Mouse (Mus musculus) forebrain, postnatal 0 days (tissue): ENCODE data around the gene Vti1a. TPM values are rescaled to one million over a fixed set of nuclear protein-coding genes. Genes with fewer than 3 reads are reported as not detected.
A peak's percentile ranks its signal among the peaks of the same experiment; 100 is the strongest.

Source experiments
- ATAC-seq: fragments of 200-750 bp; cut with Nextera tagmentation; 2 replicates; pipeline ENCODE4 v1.8.0; 2017; ENCODE audit warnings: mild to moderate bottlenecking, moderate library complexity
- DNase-seq: peaks from one replicate; pipeline ENCODE4 v3.0.0-alpha.2; 2015
- H3K27ac ChIP-seq: fragments of 300-500 bp; sonication (generic); 2 replicates; pipeline ENCODE4 v1.5.1; 2014; ENCODE audit warnings: low read depth, mild to moderate bottlenecking, antibody characterized with exemption, low read length, moderate library complexity, mixed read lengths
- H3K27me3 ChIP-seq: fragments of 300-500 bp; sonication (generic); 2 replicates; pipeline ENCODE4 v1.6.1; 2014; ENCODE audit warnings: mild to moderate bottlenecking, low read length, mixed read lengths; ENCODE audit not compliant: insufficient read depth
- H3K36me3 ChIP-seq: fragments of 300-500 bp; sonication (generic); 2 replicates; pipeline ENCODE4 v1.6.1; 2014; ENCODE audit warnings: mild to moderate bottlenecking, moderate library complexity; ENCODE audit not compliant: insufficient read depth
- H3K4me1 ChIP-seq: fragments of 300-500 bp; sonication (generic); 2 replicates; pipeline ENCODE4 v1.6.1; 2014; ENCODE audit warnings: antibody characterized with exemption; ENCODE audit not compliant: insufficient read depth
- H3K4me2 ChIP-seq: fragments of 300-500 bp; sonication (generic); 2 replicates; pipeline ENCODE4 v1.6.1; 2014; ENCODE audit warnings: low read depth, mild to moderate bottlenecking, moderate library complexity
- H3K4me3 ChIP-seq: fragments of 300-500 bp; sonication (generic); 2 replicates; pipeline ENCODE4 v1.5.1; 2014; ENCODE audit warnings: low read depth, low read length, mixed read lengths
- H3K9ac ChIP-seq: fragments of 300-500 bp; sonication (generic); 2 replicates; pipeline ENCODE4 v1.6.1; 2014; ENCODE audit warnings: mild to moderate bottlenecking
- H3K9me3 ChIP-seq: fragments of 300-500 bp; sonication (generic); 2 replicates; pipeline ENCODE4 v1.6.1; 2016; ENCODE audit warnings: low read length
- CTCF ChIP-seq: sonication (generic); IDR thresholded peaks from 2 replicates; pipeline ENCODE4 v1.5.1; 2016; ENCODE audit warnings: antibody characterized with exemption, control low read depth, low read depth
- WGBS: fragments of 180-500 bp; shearing (Covaris S2); extraction: QIAGEN DNeasy Blood & Tissue Kit; methylation state at CpG from one replicate; pipeline ENCODE4 v1.1.7; 2014; 5-methylcytosine and 5-hydroxymethylcytosine counted together
- polyA plus RNA-seq: library from polyadenylated mRNA; unstranded; fragments of >200 nt; fragmentation: Nextera tagmentation; extraction: Ambion mirVana; gene quantifications from 2 replicates; pipeline ENCODE4 v1.2.1, GENCODE M21; 2015
- total RNA-seq: library from RNA; depleted of rRNA; stranded (reverse); fragments of >200 nt; gene quantifications from 2 replicates; pipeline ENCODE4 v1.2.3, GENCODE M21; 2014

Vti1a gene
- total and polyA plus RNA-seq, 2 experiments from 2014 or later: 27.5 to 43.7 TPM

DNA sequence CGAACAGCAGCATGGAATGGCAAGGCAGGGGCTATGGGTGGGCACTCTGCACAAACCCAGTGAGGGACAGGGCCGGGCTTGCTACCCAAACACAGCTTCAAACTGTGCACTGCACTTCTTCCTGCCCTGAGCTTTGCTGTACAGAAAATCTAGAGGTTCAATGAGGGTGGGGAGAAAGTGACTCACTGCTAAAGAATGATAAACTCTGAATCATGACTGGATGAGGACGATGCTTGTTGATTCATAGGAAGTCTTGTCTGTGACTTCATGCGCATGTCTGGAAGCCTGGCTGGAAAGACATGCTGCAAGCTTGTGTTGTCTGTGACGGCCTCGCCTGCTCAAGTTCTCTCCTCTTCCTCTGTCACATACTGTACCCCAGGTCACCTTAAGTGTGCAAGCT, 226.4 kb downstream of the Vti1a start:
- WGBS: 85% methylated on average over 6 of the region's 6 CpGs

DNA sequence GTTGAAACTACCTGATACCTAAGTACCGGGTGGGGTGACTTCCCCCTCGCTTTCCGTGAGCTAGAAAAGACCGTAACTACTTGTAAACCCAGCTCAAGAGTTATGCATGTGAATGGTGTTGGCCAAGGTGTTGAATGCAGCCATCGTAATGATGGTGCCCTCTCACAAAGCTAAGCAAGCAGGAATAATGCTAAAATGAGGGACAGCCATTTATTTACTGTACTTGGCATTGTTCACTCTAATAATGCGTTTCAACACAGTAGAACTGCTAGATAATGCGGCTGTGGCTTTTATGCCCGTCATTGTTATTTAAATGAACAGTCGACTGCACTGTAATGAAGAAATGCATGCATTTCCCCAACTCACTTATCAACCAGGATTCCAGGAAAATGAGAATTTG, 227.1 kb downstream of the Vti1a start:
- no peaks in the 10 kb centered on the region for H3K4me1 ChIP-seq
- TF ChIP-seq CTCF: no peak
- WGBS: 30% methylated on average over 9 of the region's 9 CpGs
- H3K4me2 ChIP-seq: no peak overlapping the region
- no peaks in the 10 kb centered on the region for H3K36me3 ChIP-seq
- H3K9ac ChIP-seq: no peak overlapping the region
- no peak overlapping the region for H3K27ac ChIP-seq
- no peak for DNase-seq
- peak; percentile 54; the same call in 1 of the 2 replicates for ATAC-seq
- H3K27me3 ChIP-seq: no peaks in the 10 kb centered on the region
- H3K9me3 ChIP-seq: no peaks in the 10 kb centered on the region
- no peak overlapping the region for H3K4me3 ChIP-seq

More for the DNA sequence above, 226.4 kb downstream of the Vti1a start:
- Histone ChIP-seq H3K27ac (no peak overlapping the region), H3K27me3 (no peaks in the 10 kb centered on the region), H3K9me3 (no peaks in the 10 kb centered on the region), H3K9ac (no peak overlapping the region), H3K4me3 (no peak overlapping the region), H3K36me3 (no peaks in the 10 kb centered on the region), H3K4me1 (no peaks in the 10 kb centered on the region), H3K4me2 (no peak overlapping the region)
- no peak for TF ChIP-seq CTCF
- DNase-seq: no peak
- ATAC-seq: no peak

DNA sequence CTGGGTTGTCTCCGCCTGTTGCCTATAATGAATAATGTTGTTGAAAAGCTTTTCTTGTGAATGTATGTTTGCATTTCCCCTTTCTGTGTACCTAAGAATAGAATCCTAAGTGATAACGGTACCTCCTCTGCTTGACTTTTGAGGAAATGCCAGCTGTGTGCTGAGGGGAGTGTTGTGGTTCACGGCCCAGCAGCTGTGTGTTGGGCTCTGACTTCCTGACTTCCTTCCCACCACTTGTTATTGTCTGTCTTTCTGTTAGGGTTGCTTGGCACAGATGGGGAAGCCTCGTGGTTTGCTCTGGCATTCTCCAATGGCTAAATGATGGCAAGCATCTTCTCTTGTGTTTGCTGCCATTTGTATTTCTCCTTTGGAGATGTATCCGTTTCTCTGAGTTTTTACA, 228.4 kb downstream of the Vti1a start:
- H3K36me3 ChIP-seq: no peaks in the 10 kb centered on the region
- DNase-seq (no peak), ATAC-seq (no peak)
- H3K27ac ChIP-seq: no peak overlapping the region
- no peaks in the 10 kb centered on the region for H3K27me3 ChIP-seq
- no peak for TF ChIP-seq CTCF
- no peaks in the 10 kb centered on the region for H3K9me3 ChIP-seq
- H3K4me2 ChIP-seq: no peak overlapping the region
- no peaks in the 10 kb centered on the region for H3K4me1 ChIP-seq
- no peak overlapping the region for H3K9ac ChIP-seq
- WGBS: 74% methylated on average over 5 of the region's 5 CpGs
- H3K4me3 ChIP-seq: no peak overlapping the region

DNA sequence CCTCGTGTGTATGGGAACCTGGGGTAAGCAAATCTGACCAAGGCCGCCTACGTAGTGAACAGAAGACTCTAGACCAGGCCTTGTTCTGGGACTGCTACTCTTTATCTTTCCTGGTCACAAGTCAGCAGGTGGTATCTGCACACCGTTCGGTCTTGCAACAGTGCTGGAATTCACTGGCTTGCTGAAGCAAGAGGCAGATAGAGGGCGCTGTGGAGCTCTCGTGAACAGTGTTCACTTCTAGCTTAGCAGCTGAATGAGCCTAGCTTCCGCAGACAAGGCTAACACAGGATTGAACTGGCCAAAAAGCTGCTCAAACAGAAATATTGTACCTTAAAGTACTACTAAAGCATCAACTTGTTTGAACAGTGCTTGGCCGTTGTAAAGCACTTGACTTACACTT, 229.4 kb downstream of the Vti1a start:
- Histone ChIP-seq H3K36me3 (no peaks in the 10 kb centered on the region), H3K9me3 (no peaks in the 10 kb centered on the region), H3K27ac (no peak overlapping the region), H3K27me3 (no peaks in the 10 kb centered on the region), H3K4me2 (no peak overlapping the region), H3K4me1 (no peaks in the 10 kb centered on the region), H3K4me3 (no peak overlapping the region), H3K9ac (no peak overlapping the region)
- peak; percentile 87 for TF ChIP-seq CTCF
- ATAC-seq: peak; percentile 74; the same call in 1 of the 2 replicates
- WGBS: 26% methylated on average over 9 of the region's 9 CpGs
- peak; percentile 85 for DNase-seq

DNA sequence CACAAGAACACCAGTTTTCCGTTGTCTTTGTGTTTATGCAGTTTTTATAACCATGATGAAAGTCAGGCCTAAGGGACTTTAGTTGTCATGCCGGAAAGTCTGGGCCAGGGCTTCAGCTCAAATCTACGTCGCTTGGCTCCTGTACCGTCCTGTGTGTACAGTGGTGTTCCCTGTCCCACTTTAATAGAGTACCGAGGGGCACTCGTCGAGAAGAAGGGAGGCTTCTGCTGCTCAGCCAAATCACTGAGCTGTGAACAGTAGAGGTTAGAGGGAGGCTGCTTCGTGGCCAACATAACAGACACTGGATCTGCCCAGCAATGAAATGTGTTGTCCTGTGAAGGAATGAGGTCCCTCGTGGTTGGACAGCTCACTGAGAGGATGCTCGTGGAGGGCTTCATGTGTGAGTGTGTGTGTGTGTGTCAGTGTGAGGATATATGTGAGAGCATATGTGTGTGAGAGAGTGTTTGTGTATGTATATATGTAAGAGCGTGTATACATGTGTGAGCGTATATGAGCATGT, 230.0 kb downstream of the Vti1a start:
- TF ChIP-seq CTCF: no peak
- no peak overlapping the region for H3K9ac ChIP-seq
- no peaks in the 10 kb centered on the region for H3K9me3 ChIP-seq
- no peaks in the 10 kb centered on the region for H3K27me3 ChIP-seq
- H3K27ac ChIP-seq: no peak overlapping the region
- no peaks in the 10 kb centered on the region for H3K36me3 ChIP-seq
- ATAC-seq (no peak), DNase-seq (no peak)
- no peak overlapping the region for H3K4me3 ChIP-seq
- WGBS: 79% methylated on average over 13 of the region's 13 CpGs
- no peak overlapping the region for H3K4me2 ChIP-seq
- no peaks in the 10 kb centered on the region for H3K4me1 ChIP-seq

DNA sequence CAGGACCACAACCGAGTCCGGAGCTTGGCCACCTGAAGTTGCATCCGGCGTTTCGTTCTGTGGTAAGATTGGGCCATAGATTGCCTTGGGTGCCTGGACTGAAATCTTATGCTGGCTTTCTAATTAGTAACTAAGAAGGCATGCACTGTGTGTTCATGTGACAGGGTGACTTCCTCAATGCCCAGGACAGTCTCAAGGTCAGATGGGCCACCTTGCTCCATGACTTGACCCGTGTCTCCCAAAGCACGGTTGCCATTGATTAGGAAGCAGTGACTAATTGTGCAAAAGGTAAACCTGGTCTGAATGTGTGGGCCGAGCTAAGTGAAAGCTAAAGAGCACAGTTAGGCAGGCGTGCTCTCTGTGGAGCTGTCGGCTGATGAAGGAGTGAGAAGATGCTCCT, 232.1 kb downstream of the Vti1a start:
- H3K4me2 ChIP-seq: no peak overlapping the region
- no peak overlapping the region for H3K4me3 ChIP-seq
- H3K9me3 ChIP-seq: no peaks in the 10 kb centered on the region
- no peaks in the 10 kb centered on the region for H3K27me3 ChIP-seq
- H3K27ac ChIP-seq: no peak overlapping the region
- TF ChIP-seq CTCF: no peak
- ATAC-seq (no peak), DNase-seq (no peak)
- WGBS: 94% methylated on average over 10 of the region's 10 CpGs
- H3K9ac ChIP-seq: no peak overlapping the region
- H3K4me1 ChIP-seq: no peaks in the 10 kb centered on the region
- no peaks in the 10 kb centered on the region for H3K36me3 ChIP-seq

DNA sequence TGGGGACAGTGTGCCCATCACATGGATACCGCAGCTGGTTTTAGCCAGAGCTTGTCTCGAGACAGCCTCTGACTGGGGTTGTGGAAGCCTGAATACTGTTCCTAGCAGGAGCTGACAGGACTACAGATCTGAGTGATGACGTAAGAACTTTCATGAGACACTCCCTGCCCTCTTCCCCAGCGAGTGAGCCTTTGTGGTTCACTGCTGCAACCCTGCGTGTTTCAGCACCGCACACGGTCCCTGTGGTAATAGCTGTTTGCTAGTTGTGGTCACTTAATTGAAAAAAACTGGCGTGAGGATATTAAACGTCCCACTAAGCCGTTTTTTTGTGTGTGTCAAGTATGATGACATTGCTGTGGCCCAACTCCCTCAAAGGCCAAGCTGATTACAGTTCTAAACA, 232.6 kb downstream of the Vti1a start:
- TF ChIP-seq CTCF: no peak
- Histone ChIP-seq H3K9me3 (no peaks in the 10 kb centered on the region), H3K36me3 (no peaks in the 10 kb centered on the region), H3K9ac (no peak overlapping the region), H3K27ac (no peak overlapping the region), H3K4me3 (no peak overlapping the region), H3K27me3 (no peaks in the 10 kb centered on the region), H3K4me1 (no peaks in the 10 kb centered on the region), H3K4me2 (no peak overlapping the region)
- ATAC-seq (no peak), DNase-seq (no peak)
- WGBS: 74% methylated on average over 10 of the region's 10 CpGs

DNA sequence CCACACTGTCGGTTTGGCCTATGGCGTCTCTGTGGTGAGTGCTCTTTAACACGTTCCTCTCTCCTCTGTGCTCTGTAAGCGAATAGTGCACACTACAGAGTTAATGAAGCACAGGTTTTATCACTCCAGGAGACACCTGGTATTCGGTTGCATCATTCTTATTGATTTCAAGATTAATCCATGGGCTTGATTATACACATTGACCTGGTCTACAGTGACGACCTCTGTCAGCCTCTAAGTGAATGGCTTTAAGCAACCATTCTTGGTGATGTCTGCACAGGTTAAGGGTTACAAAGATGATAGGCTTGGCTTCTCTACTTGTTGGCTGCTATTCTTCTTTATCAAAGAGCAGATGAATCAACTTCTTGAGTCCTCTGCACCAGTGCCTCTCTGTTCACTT, 234.1 kb downstream of the Vti1a start:
- no peak for ATAC-seq
- Histone ChIP-seq H3K36me3 (no peaks in the 10 kb centered on the region), H3K27me3 (no peaks in the 10 kb centered on the region), H3K4me3 (no peak overlapping the region), H3K4me2 (no peak overlapping the region), H3K9me3 (no peaks in the 10 kb centered on the region), H3K27ac (no peak overlapping the region), H3K4me1 (no peaks in the 10 kb centered on the region), H3K9ac (no peak overlapping the region)
- 88% methylated on average over 6 of the region's 6 CpGs for WGBS
- no peak for TF ChIP-seq CTCF
- no peak for DNase-seq
